Mouse (Mus musculus) neural tube, embryonic 12.5 days (tissue): ENCODE measurements around the gene Prss54. TPM values are rescaled to one million over a fixed set of nuclear protein-coding genes. Genes with fewer than 3 reads are reported as not detected.

Experiments
- ATAC-seq: fragments of 200-750 bp; cut with Nextera tagmentation; 2 replicates; pipeline ENCODE4 v1.8.0; 2017; ENCODE audit warnings: low read depth, mild to moderate bottlenecking, moderate TSS enrichment, moderate library complexity; ENCODE audit not compliant: low FRiP score
- H3K27ac ChIP-seq: fragments of 300-500 bp; sonication (generic); 2 replicates; pipeline ENCODE4 v1.5.1; 2016
- H3K27me3 ChIP-seq: fragments of 300-500 bp; sonication (generic); replicated peaks from 2 replicates; pipeline ENCODE4 v1.6.1; 2016; ENCODE audit warnings: mild to moderate bottlenecking
- H3K36me3 ChIP-seq: fragments of 300-500 bp; sonication (generic); 2 replicates; pipeline ENCODE4 v1.6.1; 2016; ENCODE audit warnings: mild to moderate bottlenecking
- H3K4me1 ChIP-seq: fragments of 300-500 bp; sonication (generic); 2 replicates; pipeline ENCODE4 v1.6.1; 2016
- H3K4me2 ChIP-seq: fragments of 300-500 bp; sonication (generic); replicated peaks from 2 replicates; pipeline ENCODE4 v1.6.1; 2016; ENCODE audit warnings: mild to moderate bottlenecking
- H3K4me3 ChIP-seq: fragments of 300-500 bp; sonication (generic); 2 replicates; pipeline ENCODE4 v1.5.1; 2016
- H3K9ac ChIP-seq: fragments of 300-500 bp; sonication (generic); 2 replicates; pipeline ENCODE4 v1.6.1; 2016; ENCODE audit warnings: mild to moderate bottlenecking
- H3K9me3 ChIP-seq: fragments of 300-500 bp; sonication (generic); 2 replicates; pipeline ENCODE4 v1.6.1; 2016; ENCODE audit warnings: mild to moderate bottlenecking
- WGBS: fragments of 180-500 bp; shearing (Covaris S2); methylation state at CpG from one replicate; pipeline ENCODE4 v1.1.7; 2016; 5-methylcytosine and 5-hydroxymethylcytosine counted together
- polyA plus RNA-seq: library from polyadenylated mRNA; unstranded; fragments of >200 nt; fragmentation: Nextera tagmentation; extraction: Ambion mirVana; gene quantifications from 2 replicates; pipeline ENCODE4 v1.2.1, GENCODE M21; 2016

Gene Prss54
- polyA plus RNA-seq, 1 experiment from 2014 or later = not detected

DNA sequence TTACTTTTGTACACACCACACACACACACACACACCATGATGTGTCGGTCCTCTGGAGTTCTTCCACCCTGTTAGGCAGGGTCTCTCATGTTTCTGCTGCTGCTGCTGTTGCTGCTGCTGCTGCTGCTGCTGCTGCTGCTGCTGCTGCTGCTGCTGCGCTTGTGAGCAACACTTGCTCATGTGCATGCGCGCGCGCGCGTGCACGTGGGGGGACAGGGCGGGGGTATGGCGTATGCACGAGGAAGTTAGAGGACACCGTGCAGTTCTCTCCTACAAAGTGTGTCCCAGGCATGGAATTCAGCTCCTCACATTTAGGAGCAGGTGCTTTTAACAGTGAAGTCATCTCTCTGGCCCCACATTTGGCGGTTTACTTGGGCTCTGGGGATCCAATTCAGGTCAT, 19.0 kb upstream of the Prss54 start:
- Histone ChIP-seq H3K4me2 (no peak overlapping the region), H3K4me1 (no peaks in the 10 kb centered on the region), H3K27me3 (no peaks in the 10 kb centered on the region), H3K36me3 (no peaks in the 10 kb centered on the region), H3K9ac (no peak overlapping the region), H3K4me3 (no peak overlapping the region), H3K9me3 (no peaks in the 10 kb centered on the region), H3K27ac (no peak overlapping the region)
- no peak for ATAC-seq
- 90% methylated on average over 14 of the region's 14 CpGs for WGBS

- H3K9ac ChIP-seq = no peak overlapping the region
- H3K9me3 ChIP-seq = no peaks in the 10 kb centered on the region
- no peak overlapping the region for H3K27ac ChIP-seq
- H3K4me1 ChIP-seq = no peaks in the 10 kb centered on the region
- no peaks in the 10 kb centered on the region for H3K36me3 ChIP-seq
- H3K4me2 ChIP-seq = no peak overlapping the region
- H3K27me3 ChIP-seq = no peaks in the 10 kb centered on the region
- 92% methylated on average over 7 of the region's 7 CpGs for WGBS
- no peak for ATAC-seq
- H3K4me3 ChIP-seq = no peak overlapping the region
These were observed 17.6 kb upstream of the Prss54 start for GRCm38 (mm10) chr8:95593439-95594393.

DNA sequence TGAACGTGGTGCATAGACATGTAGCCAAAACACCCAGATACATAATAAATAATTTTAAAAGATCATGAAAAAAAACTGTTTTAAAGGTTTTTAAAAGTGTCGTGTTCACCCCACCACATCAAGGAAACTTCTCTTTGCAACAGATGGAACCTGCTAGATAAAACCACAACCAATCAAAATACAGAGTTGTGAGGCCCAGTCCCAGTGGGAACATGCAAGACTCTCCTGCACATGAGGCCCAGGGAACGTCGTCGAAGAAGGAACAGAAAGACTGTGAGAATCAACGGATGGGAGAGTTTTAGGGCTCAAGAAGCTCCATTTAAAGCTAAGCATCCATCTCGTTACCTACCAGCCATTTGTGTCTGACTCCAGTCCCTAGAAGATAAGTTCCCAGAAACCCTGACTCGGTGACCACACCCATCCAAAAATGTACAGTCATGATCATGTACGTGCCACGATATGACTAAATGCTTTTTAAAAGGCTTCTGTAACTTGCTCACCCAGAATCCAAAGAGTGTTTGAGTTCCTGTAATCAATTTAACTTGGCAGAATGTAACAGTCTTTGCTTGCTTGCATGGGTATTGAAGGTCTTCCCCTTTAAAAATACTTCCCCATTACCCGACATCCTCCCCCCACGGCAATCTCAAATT, 16.1 kb upstream of the Prss54 start:
- no peaks in the 10 kb centered on the region for H3K27me3 ChIP-seq
- H3K4me2 ChIP-seq = no peak overlapping the region
- no peaks in the 10 kb centered on the region for H3K9me3 ChIP-seq
- H3K9ac ChIP-seq = no peak overlapping the region
- H3K36me3 ChIP-seq = no peaks in the 10 kb centered on the region
- ATAC-seq = no peak
- H3K4me3 ChIP-seq = no peak overlapping the region
- H3K27ac ChIP-seq = no peak overlapping the region
- 88% methylated on average over 12 of the region's 12 CpGs for WGBS
- H3K4me1 ChIP-seq = no peaks in the 10 kb centered on the region

- no peak overlapping the region for H3K9ac ChIP-seq
- no peak for ATAC-seq
- 84% methylated on average over 4 of the region's 4 CpGs for WGBS
These were observed 14.4 kb upstream of the Prss54 start for GRCm38 (mm10) chr8:95590539-95590938.

DNA sequence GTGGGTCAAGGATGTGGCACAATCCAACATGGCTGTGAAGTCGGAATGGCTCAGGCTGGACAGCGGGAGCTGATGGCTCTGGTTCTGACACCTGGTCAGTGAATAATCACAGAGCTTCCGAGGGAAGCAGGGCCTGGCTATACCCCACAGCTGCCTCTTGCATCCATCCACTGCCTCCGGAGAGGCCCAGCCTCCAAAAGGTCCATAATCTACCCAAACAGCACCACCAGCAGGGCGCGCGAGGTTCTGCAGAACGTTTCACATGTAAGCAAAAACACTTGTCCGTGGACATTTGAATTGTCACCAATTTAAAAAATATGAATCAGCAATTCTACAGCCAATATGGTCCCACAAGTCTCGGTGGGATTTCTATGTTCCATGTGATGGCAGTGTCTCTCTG, 13.1 kb upstream of the Prss54 start:
- Histone ChIP-seq H3K27ac (no peak overlapping the region), H3K9ac (no peak overlapping the region), H3K4me2 (no peak overlapping the region), H3K4me1 (no peaks in the 10 kb centered on the region), H3K36me3 (no peaks in the 10 kb centered on the region), H3K27me3 (no peaks in the 10 kb centered on the region), H3K4me3 (no peak overlapping the region), H3K9me3 (no peaks in the 10 kb centered on the region)
- no peak for ATAC-seq
- WGBS = 72% methylated on average over 10 of the region's 10 CpGs

More at GRCm38 (mm10) chr8:95590539-95590938, 14.4 kb upstream of the Prss54 start:
- Histone ChIP-seq H3K4me1 (no peaks in the 10 kb centered on the region), H3K27ac (no peak overlapping the region), H3K4me3 (no peak overlapping the region), H3K9me3 (no peaks in the 10 kb centered on the region), H3K4me2 (no peak overlapping the region), H3K36me3 (no peaks in the 10 kb centered on the region), H3K27me3 (no peaks in the 10 kb centered on the region)

DNA sequence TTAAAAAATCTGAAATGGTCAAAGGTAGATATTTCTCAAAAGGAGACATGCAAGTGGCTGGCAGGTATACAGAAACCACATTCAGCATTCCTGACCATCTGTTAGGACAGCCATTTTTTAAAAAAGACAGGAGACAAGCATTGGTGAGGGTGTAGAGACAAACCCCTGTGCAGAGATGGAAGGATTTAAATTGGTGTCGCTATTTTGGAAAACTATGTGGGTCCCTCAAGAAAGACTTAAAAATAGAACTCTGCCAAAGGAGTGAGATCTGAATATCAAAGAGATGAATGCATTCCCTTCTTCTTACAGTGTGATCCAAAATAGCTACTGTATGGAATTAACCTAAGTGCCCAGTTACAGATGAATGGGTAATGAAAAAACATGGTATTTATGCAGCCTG, 11.2 kb upstream of the Prss54 start:
- 80% methylated on average over 1 of the region's 1 CpGs for WGBS
- Histone ChIP-seq H3K9ac (no peak overlapping the region), H3K27me3 (no peaks in the 10 kb centered on the region), H3K9me3 (no peaks in the 10 kb centered on the region), H3K4me1 (no peaks in the 10 kb centered on the region), H3K4me2 (no peak overlapping the region), H3K4me3 (no peak overlapping the region), H3K36me3 (no peaks in the 10 kb centered on the region), H3K27ac (no peak overlapping the region)
- ATAC-seq = no peak

GRCm38 (mm10) chr8:95573146-95573545, 3.0 kb downstream of the Prss54 start:
- Histone ChIP-seq H3K27me3 (no peaks in the 10 kb centered on the region), H3K9ac (no peak overlapping the region), H3K4me1 (no peaks in the 10 kb centered on the region), H3K4me2 (no peak overlapping the region), H3K36me3 (no peaks in the 10 kb centered on the region), H3K27ac (no peak overlapping the region), H3K9me3 (peaks cover 6% of the 10 kb centered on the region; the same call in 1 of the 2 replicates), H3K4me3 (no peak overlapping the region)
- 86% methylated on average over 5 of the region's 5 CpGs for WGBS
- ATAC-seq = no peak

GRCm38 (mm10) chr8:95566809-95567208, 9.3 kb downstream of the Prss54 start:
- Histone ChIP-seq H3K9me3 (peaks cover 6% of the 10 kb centered on the region; the same call in 1 of the 2 replicates), H3K4me1 (no peaks in the 10 kb centered on the region), H3K4me2 (no peak overlapping the region), H3K4me3 (no peak overlapping the region), H3K27me3 (no peaks in the 10 kb centered on the region), H3K36me3 (no peaks in the 10 kb centered on the region), H3K9ac (no peak overlapping the region), H3K27ac (no peak overlapping the region)
- 81% methylated on average over 6 of the region's 6 CpGs for WGBS
- no peak for ATAC-seq

DNA sequence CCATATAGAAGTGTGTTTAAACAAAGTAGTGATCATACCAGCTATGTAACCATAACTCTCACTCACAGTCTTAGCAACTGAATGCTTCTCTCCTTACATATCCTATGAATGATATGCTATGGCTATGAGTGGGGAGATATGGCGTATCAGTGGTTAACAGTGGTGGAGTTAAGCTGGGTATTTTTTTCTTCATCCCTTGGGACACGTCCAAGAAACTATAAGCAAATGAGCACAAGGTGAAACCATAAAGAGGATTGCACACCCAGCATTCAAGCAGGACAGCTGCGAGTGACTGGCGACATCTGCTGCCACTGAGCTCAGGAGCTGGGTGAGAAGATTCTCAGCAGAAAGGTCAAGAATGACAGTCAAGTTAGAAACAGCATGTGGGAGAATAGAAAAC, 9.9 kb downstream of the Prss54 start:
- H3K4me1 ChIP-seq = no peaks in the 10 kb centered on the region
- H3K4me3 ChIP-seq = no peak overlapping the region
- no peaks in the 10 kb centered on the region for H3K27me3 ChIP-seq
- H3K9me3 ChIP-seq = peaks cover 6% of the 10 kb centered on the region; the same call in 1 of the 2 replicates
- no peak overlapping the region for H3K9ac ChIP-seq
- ATAC-seq = no peak
- H3K4me2 ChIP-seq = no peak overlapping the region
- H3K27ac ChIP-seq = no peak overlapping the region
- 81% methylated on average over 4 of the region's 4 CpGs for WGBS
- no peaks in the 10 kb centered on the region for H3K36me3 ChIP-seq

- H3K4me2 ChIP-seq = no peak overlapping the region
- no peaks in the 10 kb centered on the region for H3K4me1 ChIP-seq
- H3K4me3 ChIP-seq = no peak overlapping the region
- no peak for ATAC-seq
- WGBS = 93% methylated on average over 2 of the region's 2 CpGs
- no peaks in the 10 kb centered on the region for H3K9me3 ChIP-seq
- H3K36me3 ChIP-seq = no peaks in the 10 kb centered on the region
- no peaks in the 10 kb centered on the region for H3K27me3 ChIP-seq
- no peak overlapping the region for H3K27ac ChIP-seq
- H3K9ac ChIP-seq = no peak overlapping the region
These were observed 20.2 kb downstream of the Prss54 start for GRCm38 (mm10) chr8:95555963-95556362.

- H3K27me3 ChIP-seq = no peaks in the 10 kb centered on the region
- ATAC-seq = no peak
- no peak overlapping the region for H3K27ac ChIP-seq
These were observed 24.6 kb downstream of the Prss54 start for GRCm38 (mm10) chr8:95551577-95551976.

More at GRCm38 (mm10) chr8:95551577-95551976, 24.6 kb downstream of the Prss54 start:
- 73% methylated on average over 4 of the region's 4 CpGs for WGBS
- Histone ChIP-seq H3K9me3 (no peaks in the 10 kb centered on the region), H3K4me1 (peaks cover 9% of the 10 kb centered on the region), H3K4me3 (no peak overlapping the region), H3K36me3 (no peaks in the 10 kb centered on the region), H3K4me2 (no peak overlapping the region), H3K9ac (no peak overlapping the region)
